Mouse (Mus musculus) kidney, adult 11 months (tissue): ENCODE data around the gene Lsm7.

ENCODE experiments used
- DNase-seq: peaks from one replicate; pipeline ENCODE4 v3.0.0; 2022

Gene Lsm7

GRCm38 (mm10) chr10:80854913-80855748 lies at the start of gene Lsm7, which contains the start of gene Sppl2b:
Lsm7 (minus strand) TSS chr10:80855209.
Sppl2b (plus strand) TSS chr10:80855275.
- DNase-seq: peak; percentile 93

GRCm38 (mm10) chr10:80904709-80905108 lies 49.7 kb upstream of the Lsm7 start:
- no peak for DNase-seq

- no peak for DNase-seq
Observed at GRCm38 (mm10) chr10:80904004-80904693, 49.1 kb upstream of the Lsm7 start.

- no peak for DNase-seq
Observed at GRCm38 (mm10) chr10:80903282-80903681, 48.3 kb upstream of the Lsm7 start.

- DNase-seq: no peak
Observed at GRCm38 (mm10) chr10:80902273-80902940, 47.4 kb upstream of the Lsm7 start.

- peak; percentile 48 for DNase-seq
Observed at GRCm38 (mm10) chr10:80901409-80902272, 46.6 kb upstream of the Lsm7 start.

GRCm38 (mm10) chr10:80900318-80901247 lies 45.6 kb upstream of the Lsm7 start, which contains the start of gene Timm13:
Timm13 (minus strand) TSS chr10:80900969.
- peak; percentile 100 for DNase-seq

GRCm38 (mm10) chr10:80899591-80900317 lies 44.7 kb upstream of the Lsm7 start:
- no peak for DNase-seq

GRCm38 (mm10) chr10:80899074-80899473 lies 44.1 kb upstream of the Lsm7 start:
- no peak for DNase-seq

- DNase-seq: no peak
Observed at GRCm38 (mm10) chr10:80897861-80898510, 43.0 kb upstream of the Lsm7 start.

GRCm38 (mm10) chr10:80896581-80897485 lies 41.8 kb upstream of the Lsm7 start:
- no peak for DNase-seq

GRCm38 (mm10) chr10:80895697-80896096 lies 40.7 kb upstream of the Lsm7 start:
- DNase-seq: no peak

GRCm38 (mm10) chr10:80895100-80895499 lies 40.1 kb upstream of the Lsm7 start:
- DNase-seq: no peak

GRCm38 (mm10) chr10:80887181-80887580 lies 32.2 kb upstream of the Lsm7 start:
- peak; percentile 78 for DNase-seq

- peak; percentile 67 for DNase-seq
Observed at GRCm38 (mm10) chr10:80881301-80881700, 26.3 kb upstream of the Lsm7 start.

GRCm38 (mm10) chr10:80880901-80881300 lies 25.9 kb upstream of the Lsm7 start:
- DNase-seq: no peak

- peak; percentile 38 for DNase-seq
Observed at GRCm38 (mm10) chr10:80880131-80880641, 25.2 kb upstream of the Lsm7 start.

- no peak for DNase-seq
Observed at GRCm38 (mm10) chr10:80876594-80876993, 21.6 kb upstream of the Lsm7 start.

GRCm38 (mm10) chr10:80876028-80876427 lies 21.0 kb upstream of the Lsm7 start:
- peak; percentile 38 for DNase-seq
